Mouse (Mus musculus): Measurements from ENCODE around the gene Dytn. TPM values are rescaled to one million over a fixed set of nuclear protein-coding genes. Genes with fewer than 3 reads are reported as not detected.
"Not testable (repeated sequence)": the region's sequence is repeated elsewhere in the genome, so short reads cannot be mapped to it uniquely, and the experiment has no call there.

Gene Dytn
- polyA plus RNA-seq, 1 experiment from 2014 or later = not detected

GRCm38 (mm10) chr1:63659591-63659990, 27.1 kb downstream of the Dytn start:
- Histone ChIP-seq H3K9ac (no peak overlapping the region), H3K4me3 (no peak overlapping the region), H3K27ac (no peak overlapping the region), H3K4me1 (no peaks in the 10 kb centered on the region), H3K27me3 (0 out of 2 replicates have a peak, but pooled peaks cover 5% of the 10 kb centered on the region), H3K4me2 (no peak overlapping the region), H3K36me3 (ENCODE audit: poor library complexity, severe bottlenecking) (no peaks in the 10 kb centered on the region), H3K9me3 (replicated peaks) (no peaks in the 10 kb centered on the region)
- ATAC-seq = peak; percentile 70; the same call in 1 of the 2 replicates
- 3% methylated on average over 7 of the region's 7 CpGs for whole genome bisulfite sequencing

GRCm38 (mm10) chr1:63658016-63658415, 28.7 kb downstream of the Dytn start:
- Histone ChIP-seq H3K9ac (no peak overlapping the region), H3K27ac (no peak overlapping the region), H3K9me3 (replicated peaks) (no peaks in the 10 kb centered on the region), H3K4me2 (no peak overlapping the region), H3K27me3 (0 out of 2 replicates have a peak, but pooled peaks cover 5% of the 10 kb centered on the region), H3K4me1 (no peaks in the 10 kb centered on the region), H3K36me3 (ENCODE audit: poor library complexity, severe bottlenecking) (no peaks in the 10 kb centered on the region), H3K4me3 (no peak overlapping the region)
- 14% methylated on average over 6 of the region's 6 CpGs for WGBS
- ATAC-seq = peak; percentile 45; the same call in 1 of the 2 replicates

- Histone ChIP-seq H3K9me3 (replicated peaks) (no peaks in the 10 kb centered on the region), H3K4me2 (no peak overlapping the region), H3K27me3 (no peaks in the 10 kb centered on the region), H3K4me1 (no peaks in the 10 kb centered on the region), H3K9ac (no peak overlapping the region), H3K27ac (no peak overlapping the region), H3K4me3 (no peak overlapping the region), H3K36me3 (ENCODE audit: poor library complexity, severe bottlenecking) (no peaks in the 10 kb centered on the region)
- 81% methylated on average over 6 of the region's 6 CpGs for WGBS
- ATAC-seq = no peak
These were observed 46.8 kb downstream of the Dytn start for GRCm38 (mm10) chr1:63639921-63640320.

- not testable (repeated sequence) for H3K4me2 ChIP-seq; H3K4me3 ChIP-seq; H3K36me3 ChIP-seq (ENCODE audit: poor library complexity, severe bottlenecking); H3K27me3 ChIP-seq; H3K9ac ChIP-seq; ATAC-seq; H3K27ac ChIP-seq; H3K4me1 ChIP-seq; H3K9me3 ChIP-seq (replicated peaks)
These were observed 56.3 kb downstream of the Dytn start for GRCm38 (mm10) chr1:63630390-63630789.

GRCm38 (mm10) chr1:63628211-63628610, 58.5 kb downstream of the Dytn start:
- H3K27ac ChIP-seq = no peak overlapping the region
- no peak overlapping the region for H3K4me3 ChIP-seq
- H3K27me3 ChIP-seq = no peaks in the 10 kb centered on the region; the same call in 1 of the 2 replicates
- WGBS = 64% methylated on average over 2 of the region's 2 CpGs
- H3K9ac ChIP-seq = no peak overlapping the region
- H3K4me2 ChIP-seq = no peak overlapping the region
- H3K4me1 ChIP-seq = no peaks in the 10 kb centered on the region
- no peak for ATAC-seq
- H3K36me3 ChIP-seq (ENCODE audit: poor library complexity, severe bottlenecking) = no peaks in the 10 kb centered on the region
- no peaks in the 10 kb centered on the region; the same call in 1 of the 2 replicates for H3K9me3 ChIP-seq (replicated peaks)

- Histone ChIP-seq H3K4me1 (peaks cover 5% of the 10 kb centered on the region), H3K27me3 (0 out of 2 replicates have a peak, but pooled peaks cover 11% of the 10 kb centered on the region), H3K4me3 (no peak within 1 kb of the TSS), H3K4me2 (no peak within 1 kb of the TSS), H3K27ac (no peak within 1 kb of the TSS), H3K36me3 (ENCODE audit: poor library complexity, severe bottlenecking) (no peaks in the 10 kb centered on the region), H3K9ac (no peak within 1 kb of the TSS), H3K9me3 (replicated peaks) (no peaks in the 10 kb centered on the region)
- no peak for ATAC-seq
- 82% methylated on average over 3 of the region's 3 CpGs for WGBS
These were observed 71.1 kb downstream of the Dytn start, which contains the start of gene Gm39653 for GRCm38 (mm10) chr1:63615668-63616067. Gm39653 (plus strand) TSS chr1:63615968.

- H3K4me3 ChIP-seq = peak overlapping the region; percentile 1; the same call in 1 of the 2 replicates
- H3K4me2 ChIP-seq = peak overlapping the region; percentile 48
- H3K9ac ChIP-seq = no peak overlapping the region
- no peaks in the 10 kb centered on the region for H3K9me3 ChIP-seq (replicated peaks)
- ATAC-seq = no peak
- no peaks in the 10 kb centered on the region for H3K36me3 ChIP-seq (ENCODE audit: poor library complexity, severe bottlenecking)
- 0 out of 2 replicates have a peak, but pooled peaks cover 11% of the 10 kb centered on the region for H3K27me3 ChIP-seq
- WGBS = 1% methylated on average over 11 of the region's 11 CpGs
- H3K4me1 ChIP-seq = peaks cover 5% of the 10 kb centered on the region
- no peak overlapping the region for H3K27ac ChIP-seq
These were observed 72.1 kb downstream of the Dytn start for GRCm38 (mm10) chr1:63614594-63614993.

GRCm38 (mm10) chr1:63609613-63610012, 77.1 kb downstream of the Dytn start:
- no peaks in the 10 kb centered on the region for H3K36me3 ChIP-seq (ENCODE audit: poor library complexity, severe bottlenecking)
- no peak for ATAC-seq
- H3K4me3 ChIP-seq = no peak overlapping the region
- 92% methylated on average over 4 of the region's 4 CpGs for WGBS
- H3K4me2 ChIP-seq = no peak overlapping the region
- no peaks in the 10 kb centered on the region for H3K9me3 ChIP-seq (replicated peaks)
- H3K9ac ChIP-seq = no peak overlapping the region
- peaks cover 5% of the 10 kb centered on the region for H3K4me1 ChIP-seq
- H3K27me3 ChIP-seq = 0 out of 2 replicates have a peak, but pooled peaks cover 11% of the 10 kb centered on the region
- no peak overlapping the region for H3K27ac ChIP-seq

GRCm38 (mm10) chr1:63603870-63604500, 82.7 kb downstream of the Dytn start:
- Histone ChIP-seq H3K4me1 (no peaks in the 10 kb centered on the region), H3K9ac (no peak overlapping the region), H3K4me3 (no peak overlapping the region), H3K36me3 (ENCODE audit: poor library complexity, severe bottlenecking) (no peaks in the 10 kb centered on the region), H3K4me2 (no peak overlapping the region), H3K27me3 (no peaks in the 10 kb centered on the region), H3K27ac (no peak overlapping the region), H3K9me3 (replicated peaks) (no peaks in the 10 kb centered on the region)
- 54% methylated on average over 3 of the region's 3 CpGs for WGBS
- no peak for ATAC-seq

GRCm38 (mm10) chr1:63586869-63587268, 99.9 kb downstream of the Dytn start:
- no peak overlapping the region for H3K4me2 ChIP-seq
- H3K9ac ChIP-seq = no peak overlapping the region
- no peak for ATAC-seq
- H3K9me3 ChIP-seq (replicated peaks) = no peaks in the 10 kb centered on the region
- H3K27ac ChIP-seq = peak overlapping the region; percentile 22; the same call in 1 of the 2 replicates
- H3K36me3 ChIP-seq (ENCODE audit: poor library complexity, severe bottlenecking) = no peaks in the 10 kb centered on the region
- H3K27me3 ChIP-seq = no peaks in the 10 kb centered on the region
- no peaks in the 10 kb centered on the region for H3K4me1 ChIP-seq
- WGBS = 68% methylated on average over 7 of the region's 7 CpGs
- no peak overlapping the region for H3K4me3 ChIP-seq

- H3K4me3 ChIP-seq = no peak overlapping the region
- H3K9ac ChIP-seq = no peak overlapping the region
- peak; percentile 21; the same call in 1 of the 2 replicates for ATAC-seq
- H3K36me3 ChIP-seq (ENCODE audit: poor library complexity, severe bottlenecking) = no peaks in the 10 kb centered on the region
- H3K27me3 ChIP-seq = no peaks in the 10 kb centered on the region
- H3K4me2 ChIP-seq = no peak overlapping the region
- peaks cover 8% of the 10 kb centered on the region for H3K4me1 ChIP-seq
- H3K9me3 ChIP-seq (replicated peaks) = no peaks in the 10 kb centered on the region
- no peak overlapping the region for H3K27ac ChIP-seq
- WGBS = 65% methylated on average over 8 of the region's 8 CpGs
These were observed 107.6 kb downstream of the Dytn start for GRCm38 (mm10) chr1:63579153-63579552.

GRCm38 (mm10) chr1:63576803-63577202, 109.9 kb downstream of the Dytn start:
- 9% methylated on average over 5 of the region's 5 CpGs for WGBS
- H3K36me3 ChIP-seq (ENCODE audit: poor library complexity, severe bottlenecking) = no peaks in the 10 kb centered on the region

More at GRCm38 (mm10) chr1:63576803-63577202, 109.9 kb downstream of the Dytn start:
- H3K9me3 ChIP-seq (replicated peaks) = no peaks in the 10 kb centered on the region
- H3K4me3 ChIP-seq = no peak overlapping the region
- ATAC-seq = no peak; the same call in 1 of the 2 replicates
- H3K4me1 ChIP-seq = peaks cover 30% of the 10 kb centered on the region
- H3K9ac ChIP-seq = no peak overlapping the region
- H3K4me2 ChIP-seq = no peak overlapping the region
- H3K27me3 ChIP-seq = no peaks in the 10 kb centered on the region
- no peak overlapping the region for H3K27ac ChIP-seq

Data from forebrain, embryonic 13.5 days (tissue).